Mouse (Mus musculus): Measurements from ENCODE around the gene Ptpn14.
"Not testable (repeated sequence)": the region's sequence is repeated elsewhere in the genome, so short reads cannot be mapped to it uniquely, and the experiment has no call there.

Ptpn14 gene

DNA sequence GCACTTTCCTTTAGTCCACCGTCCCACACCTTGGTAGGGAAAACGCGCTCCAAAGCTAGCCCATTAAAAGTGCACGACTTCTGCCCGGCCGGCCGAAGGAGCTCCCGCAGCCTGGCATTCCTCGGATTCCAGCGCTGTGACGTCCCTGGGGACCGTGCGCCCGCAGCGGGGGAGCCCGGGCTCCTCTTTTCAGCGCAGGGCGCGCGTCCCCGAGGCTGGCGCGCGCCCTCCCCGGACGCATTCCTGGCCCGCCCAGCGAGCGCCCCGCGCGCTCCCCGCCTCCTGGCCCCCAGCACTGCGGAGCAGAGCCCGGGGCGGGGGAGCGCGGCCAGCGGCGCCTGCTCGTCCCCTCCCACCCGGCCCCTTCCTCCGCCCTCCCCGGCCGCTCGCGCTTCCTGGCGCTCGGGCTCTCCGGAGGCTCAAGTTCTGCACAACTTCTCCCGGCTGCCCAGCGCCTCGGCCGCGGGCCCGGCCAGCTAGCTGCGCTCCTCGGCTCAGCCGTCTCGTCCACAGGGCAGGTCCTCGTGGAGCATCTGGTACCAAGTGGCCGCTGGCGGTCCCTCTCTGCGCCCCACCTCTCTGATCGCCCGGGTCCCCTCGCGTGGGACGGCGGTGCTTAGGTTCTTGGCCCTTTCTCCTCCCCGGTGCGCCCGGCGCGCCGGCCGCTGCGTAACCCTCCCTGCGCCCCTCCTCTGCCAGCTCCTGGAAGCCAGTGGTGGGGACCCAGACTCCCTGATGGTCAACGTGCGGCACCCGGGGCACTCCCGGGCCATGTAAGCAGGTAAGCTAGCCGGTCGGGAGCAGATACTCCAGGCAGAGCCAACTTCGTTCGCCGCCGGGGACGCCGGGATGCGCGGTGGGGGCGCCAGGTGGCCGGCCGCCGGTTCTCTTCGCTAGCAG is at the start of gene Ptpn14:
Gene Ptpn14, plus strand, starts transcription at position 385 of the 900 bp plus-strand sequence.
- peak; percentile 41 to 45 for DNase-seq (ENCODE audit: low spot score in 2 of 2)

GRCm38 (mm10) chr1:189679555-189679954 is 48.5 kb upstream of the Ptpn14 start:
- DNase-seq (ENCODE audit: low spot score in 2 of 2) = no peak

GRCm38 (mm10) chr1:189684786-189685415 is 43.2 kb upstream of the Ptpn14 start:
- no peak for DNase-seq (ENCODE audit: low spot score in 2 of 2)

GRCm38 (mm10) chr1:189686025-189686424 is 42.0 kb upstream of the Ptpn14 start:
- DNase-seq (ENCODE audit: low spot score in 2 of 2) = no peak

- DNase-seq (ENCODE audit: low spot score in 2 of 2) = peak; percentile 97 to 98
Observed at GRCm38 (mm10) chr1:189687654-189688387, 40.2 kb upstream of the Ptpn14 start, which contains the start of gene Cenpf. Gene Cenpf, minus strand, starts transcription at chr1:189688086.

GRCm38 (mm10) chr1:189688388-189688750 is 39.7 kb upstream of the Ptpn14 start:
- DNase-seq (ENCODE audit: low spot score in 2 of 2) = no peak

DNA sequence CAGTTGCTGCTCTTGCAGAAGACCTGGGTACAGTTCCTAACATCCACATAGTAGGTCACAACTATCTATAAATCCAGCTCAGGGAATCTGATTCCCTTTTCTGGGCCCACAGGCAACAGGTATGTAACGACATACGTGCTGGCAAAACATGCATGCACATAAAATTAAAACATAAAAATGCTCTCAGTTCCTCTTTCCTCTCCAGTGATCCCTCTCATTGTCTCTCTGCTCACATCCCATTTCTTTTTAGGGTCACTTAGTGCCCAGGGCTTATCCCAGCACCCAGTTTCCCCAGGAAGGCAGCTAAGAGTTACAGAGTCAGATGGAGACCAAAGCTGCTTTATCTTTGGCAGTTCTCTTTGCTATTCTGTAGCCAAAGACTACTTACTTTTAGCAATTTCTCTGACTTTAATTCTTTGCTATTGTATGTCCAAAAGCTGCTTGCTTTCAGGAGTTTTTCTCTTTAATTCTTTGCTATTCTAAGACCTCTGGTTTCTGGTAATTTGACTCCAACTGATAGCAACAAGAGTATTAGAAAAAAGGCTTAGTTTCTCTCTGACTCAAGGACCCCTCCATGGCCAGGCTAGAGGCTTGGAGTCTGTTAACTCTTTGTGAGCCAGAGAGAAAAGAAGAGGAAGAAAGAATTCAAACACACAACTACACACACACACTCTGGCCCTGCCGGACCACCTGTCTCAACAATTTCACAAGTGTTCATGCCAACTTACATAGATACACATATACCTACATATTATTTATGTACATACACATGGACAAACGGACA is 38.8 kb upstream of the Ptpn14 start:
- no peak for DNase-seq (ENCODE audit: low spot score in 2 of 2)

GRCm38 (mm10) chr1:189692442-189692841 is 35.6 kb upstream of the Ptpn14 start:
- not testable (repeated sequence) for DNase-seq (ENCODE audit: low spot score in 2 of 2)

- no peak for DNase-seq (ENCODE audit: low spot score in 2 of 2)
Observed at GRCm38 (mm10) chr1:189694391-189694790, 33.7 kb upstream of the Ptpn14 start.

DNA sequence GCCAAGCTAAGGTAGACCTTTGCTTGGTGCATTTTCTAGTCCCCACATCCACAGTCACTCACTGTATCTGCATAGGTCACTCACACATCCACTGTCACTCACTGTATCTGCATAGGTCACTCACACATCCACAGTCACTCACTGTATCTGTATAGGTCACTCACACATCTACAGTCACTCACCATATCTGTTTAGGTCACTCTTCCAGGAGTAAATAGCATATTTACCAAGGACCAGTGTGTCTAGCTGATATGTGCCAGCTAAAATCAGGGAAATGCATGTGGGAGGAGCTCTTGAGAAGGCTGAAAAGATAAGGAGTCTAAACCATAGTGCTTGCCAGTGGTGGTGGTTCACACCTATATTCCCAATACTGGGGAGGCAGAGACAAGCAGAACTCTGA is 32.7 kb upstream of the Ptpn14 start:
- no peak for DNase-seq (ENCODE audit: low spot score in 2 of 2)

DNA sequence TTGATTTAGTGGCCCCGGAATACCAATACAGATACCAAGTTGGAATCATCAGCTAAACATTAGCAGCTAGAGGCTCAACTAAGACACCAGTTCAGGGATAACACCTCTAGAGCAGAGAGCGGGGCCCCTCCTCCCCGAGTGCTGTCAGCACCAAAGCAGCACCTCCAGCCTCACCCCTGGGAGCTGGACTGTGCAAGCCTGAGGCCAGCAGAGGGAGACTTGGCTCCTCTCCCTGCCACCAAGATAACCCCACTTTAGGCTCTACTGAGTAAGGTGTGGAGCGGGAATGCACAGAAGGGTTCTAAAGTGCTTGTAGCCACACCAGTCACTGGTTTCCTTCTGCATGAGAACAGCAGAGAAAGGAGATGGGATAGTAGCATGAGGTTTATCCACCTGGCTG is 29.7 kb upstream of the Ptpn14 start:
- DNase-seq (ENCODE audit: low spot score in 2 of 2) = no peak

- no peak for DNase-seq (ENCODE audit: low spot score in 2 of 2)
Observed at GRCm38 (mm10) chr1:189700186-189700585, 27.9 kb upstream of the Ptpn14 start.

- DNase-seq (ENCODE audit: low spot score in 2 of 2) = peak; percentile 36 to 45
Observed at GRCm38 (mm10) chr1:189700990-189701389, 27.1 kb upstream of the Ptpn14 start.

- peak; percentile 30 to 37 for DNase-seq (ENCODE audit: low spot score in 2 of 2)
Observed at GRCm38 (mm10) chr1:189703156-189703555, 24.9 kb upstream of the Ptpn14 start.

DNA sequence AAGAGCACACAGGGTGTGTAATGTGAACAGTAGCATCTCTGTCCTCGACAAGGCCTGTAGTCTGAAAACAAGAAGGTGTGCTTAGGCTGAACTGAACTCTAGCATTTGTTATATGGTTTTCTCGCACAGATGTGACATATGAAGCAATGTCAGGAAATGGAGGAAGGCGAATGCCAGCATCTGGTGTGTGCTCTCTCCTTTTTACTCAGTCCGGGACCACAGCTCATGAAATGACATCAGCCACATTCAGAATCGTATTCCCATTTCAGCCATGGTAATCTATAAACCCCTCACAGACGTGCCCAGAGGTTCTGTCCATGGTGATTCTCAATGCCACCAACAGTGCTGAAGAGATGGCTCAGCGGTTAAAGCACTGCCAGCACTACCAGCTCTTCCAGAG is 24.5 kb upstream of the Ptpn14 start:
- DNase-seq (ENCODE audit: low spot score in 2 of 2) = no peak

DNA sequence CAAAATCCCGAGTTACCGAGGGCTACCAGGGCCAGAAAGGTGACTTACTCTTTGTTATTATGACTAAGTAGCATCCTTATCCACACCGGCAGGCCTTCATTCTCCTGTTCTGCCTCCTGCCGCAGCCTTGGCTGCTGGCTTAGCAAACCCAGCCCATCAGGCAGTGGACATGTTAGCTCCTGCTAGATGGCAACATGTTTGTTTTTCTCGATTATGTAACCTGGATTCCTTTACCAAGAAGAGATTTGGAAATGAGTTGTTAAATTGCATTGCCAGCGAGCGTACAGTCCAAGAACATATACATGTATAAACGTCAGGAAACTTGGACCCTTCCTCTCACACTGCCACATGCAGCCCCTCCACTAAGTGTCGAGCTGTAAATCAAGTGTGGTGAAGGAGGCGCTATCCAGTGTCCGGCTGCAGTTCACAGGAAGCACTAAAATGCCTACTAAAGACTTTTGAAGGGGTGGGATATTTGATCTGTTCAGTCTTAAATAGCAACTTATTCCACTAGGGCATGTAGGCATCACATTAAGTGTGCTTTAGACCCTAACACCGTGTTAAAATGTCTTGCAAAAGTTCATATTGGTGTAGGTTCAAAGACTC is 21.9 kb upstream of the Ptpn14 start:
- DNase-seq (ENCODE audit: low spot score in 2 of 2) = no peak

GRCm38 (mm10) chr1:189707014-189707413 is 21.1 kb upstream of the Ptpn14 start:
- DNase-seq (ENCODE audit: low spot score in 2 of 2) = no peak

- no peak for DNase-seq (ENCODE audit: low spot score in 2 of 2)
Observed at GRCm38 (mm10) chr1:189707419-189707818, 20.6 kb upstream of the Ptpn14 start.

DNA sequence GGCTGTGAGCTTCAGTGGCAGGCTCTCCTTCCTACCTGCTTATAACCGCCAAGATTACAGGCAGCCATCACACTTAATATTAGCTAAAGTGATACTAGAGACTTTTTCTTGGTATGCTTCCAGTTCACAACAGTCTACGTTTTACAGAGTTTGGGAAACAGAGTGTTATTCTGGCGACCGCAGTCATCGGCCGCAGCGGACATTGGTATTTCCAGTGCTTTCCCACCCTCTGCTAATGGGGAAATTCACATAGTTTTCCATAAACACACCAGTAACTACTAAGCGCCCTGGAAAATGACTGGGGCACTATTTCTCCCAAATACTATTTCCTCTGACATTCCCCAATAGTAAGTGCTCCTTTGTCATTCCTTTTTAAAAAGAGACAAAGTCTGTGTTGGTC is 19.1 kb upstream of the Ptpn14 start:
- no peak for DNase-seq (ENCODE audit: low spot score in 2 of 2)

DNA sequence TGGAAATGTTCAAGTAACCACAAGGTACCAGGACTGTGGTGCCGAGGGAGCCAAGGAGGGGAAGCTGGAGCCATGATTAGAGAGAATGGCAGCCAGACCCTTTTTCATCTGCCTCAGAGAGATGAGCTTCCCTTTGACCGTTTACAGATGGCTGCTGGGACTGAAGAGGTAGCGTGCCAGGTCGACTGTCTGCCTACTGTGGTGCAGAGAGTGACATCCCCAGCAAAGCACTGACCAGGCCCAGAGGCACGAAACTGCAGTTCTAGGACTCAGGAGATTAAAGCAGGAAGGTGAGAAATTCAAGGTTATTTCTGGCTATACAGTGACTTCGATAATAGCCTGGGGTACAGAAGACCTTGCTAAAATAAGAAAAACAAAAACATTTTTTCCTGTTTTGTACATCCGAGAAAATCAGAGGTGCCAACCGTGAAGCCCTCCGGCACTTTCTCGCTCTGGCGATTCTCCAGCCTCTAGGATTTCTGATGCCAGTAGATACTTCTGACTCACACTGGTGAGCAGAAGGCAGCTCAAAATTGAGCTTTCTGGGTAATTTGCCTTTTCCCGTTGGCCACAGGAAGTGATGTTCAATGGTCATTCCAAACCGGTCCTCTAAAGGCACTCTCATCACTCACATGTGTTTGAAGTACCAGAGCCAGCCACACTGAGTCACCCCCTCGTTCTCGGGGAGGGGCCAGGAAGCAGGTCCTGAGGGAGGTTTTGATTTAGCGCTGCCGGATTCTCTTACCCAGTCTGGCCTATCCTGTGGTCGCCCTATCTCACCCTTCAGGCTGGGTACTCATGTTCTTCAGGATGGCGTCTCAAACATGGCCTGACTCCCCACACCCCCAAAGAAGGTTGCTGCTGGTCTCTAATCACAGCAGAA is 11.9 kb upstream of the Ptpn14 start:
- no peak for DNase-seq (ENCODE audit: low spot score in 2 of 2)
